Mouse (Mus musculus) heart, embryonic 12.5 days (tissue): ENCODE data around the gene Nhej1. TPM values are rescaled to one million over a fixed set of nuclear protein-coding genes. Genes with fewer than 3 reads are reported as not detected.

Experiments used
- ATAC-seq: fragments of 200-750 bp; cut with Nextera tagmentation; 2 replicates; pipeline ENCODE4 v1.8.0; 2017; ENCODE audit warnings: moderate TSS enrichment, moderate library complexity; ENCODE audit not compliant: insufficient number of reproducible peaks, low FRiP score
- H3K27ac ChIP-seq: fragments of 300-500 bp; sonication (generic); 2 replicates; pipeline ENCODE4 v1.5.1; 2016; ENCODE audit warnings: mild to moderate bottlenecking, moderate library complexity; ENCODE audit not compliant: poor library complexity, severe bottlenecking
- H3K27me3 ChIP-seq: fragments of 300-500 bp; sonication (generic); replicated peaks from 2 replicates; pipeline ENCODE4 v1.6.1; 2016; ENCODE audit warnings: mild to moderate bottlenecking, moderate library complexity
- H3K36me3 ChIP-seq: fragments of 300-500 bp; sonication (generic); 2 replicates; pipeline ENCODE4 v1.6.1; 2016; ENCODE audit warnings: mild to moderate bottlenecking, moderate library complexity
- H3K4me1 ChIP-seq: fragments of 300-500 bp; sonication (generic); replicated peaks from 2 replicates; pipeline ENCODE4 v1.6.1; 2016; ENCODE audit warnings: mild to moderate bottlenecking
- H3K4me2 ChIP-seq: fragments of 300-500 bp; sonication (generic); 2 replicates; pipeline ENCODE4 v1.6.1; 2016; ENCODE audit warnings: mild to moderate bottlenecking, moderate library complexity
- H3K4me3 ChIP-seq: fragments of 300-500 bp; sonication (generic); 2 replicates; pipeline ENCODE4 v1.5.1; 2016; ENCODE audit warnings: mild to moderate bottlenecking
- H3K9ac ChIP-seq: fragments of 300-500 bp; sonication (generic); 2 replicates; pipeline ENCODE4 v1.6.1; 2016; ENCODE audit warnings: mild to moderate bottlenecking, moderate library complexity
- H3K9me3 ChIP-seq: fragments of 300-500 bp; sonication (generic); replicated peaks from 2 replicates; pipeline ENCODE4 v1.6.1; 2016; ENCODE audit warnings: mild to moderate bottlenecking, moderate library complexity
- WGBS: fragments of 180-500 bp; shearing (Covaris S2); methylation state at CpG from one replicate; pipeline ENCODE4 v1.1.7; 2016; 5-methylcytosine and 5-hydroxymethylcytosine counted together
- polyA plus RNA-seq: library from polyadenylated mRNA; unstranded; fragments of >200 nt; fragmentation: Nextera tagmentation; extraction: Ambion mirVana; gene quantifications from 2 replicates; pipeline ENCODE4 v1.2.1, GENCODE M21; 2016

The Nhej1 gene
- polyA plus RNA-seq, 1 experiment from 2014 or later = 6.0 TPM

- Histone ChIP-seq H3K4me1 (0 out of 2 replicates have a peak, but pooled peaks cover 4% of the 10 kb centered on the region), H3K4me3 (no peak overlapping the region), H3K27ac (no peak overlapping the region), H3K27me3 (no peaks in the 10 kb centered on the region), H3K9me3 (no peaks in the 10 kb centered on the region), H3K4me2 (no peak overlapping the region), H3K36me3 (no peaks in the 10 kb centered on the region), H3K9ac (no peak overlapping the region)
- WGBS = 23% methylated on average over 4 of the region's 4 CpGs
- ATAC-seq = no peak
Observed at GRCm38 (mm10) chr1:75052091-75052490, 72.9 kb downstream of the Nhej1 start.

GRCm38 (mm10) chr1:75051428-75051827 lies 73.6 kb downstream of the Nhej1 start:
- no peak overlapping the region for H3K4me2 ChIP-seq
- H3K27ac ChIP-seq = no peak overlapping the region
- H3K36me3 ChIP-seq = no peaks in the 10 kb centered on the region
- H3K4me3 ChIP-seq = no peak overlapping the region
- no peak for ATAC-seq
- 30% methylated on average over 7 of the region's 7 CpGs for WGBS
- no peaks in the 10 kb centered on the region for H3K27me3 ChIP-seq
- H3K9me3 ChIP-seq = no peaks in the 10 kb centered on the region
- H3K9ac ChIP-seq = no peak overlapping the region
- 0 out of 2 replicates have a peak, but pooled peaks cover 4% of the 10 kb centered on the region for H3K4me1 ChIP-seq

GRCm38 (mm10) chr1:75048571-75048970 lies 76.4 kb downstream of the Nhej1 start:
- WGBS = 44% methylated on average over 2 of the region's 2 CpGs
- H3K27ac ChIP-seq = no peak overlapping the region
- H3K9ac ChIP-seq = no peak overlapping the region
- no peak for ATAC-seq
- H3K4me1 ChIP-seq = 0 out of 2 replicates have a peak, but pooled peaks cover 4% of the 10 kb centered on the region
- H3K27me3 ChIP-seq = no peaks in the 10 kb centered on the region
- H3K36me3 ChIP-seq = no peaks in the 10 kb centered on the region
- no peaks in the 10 kb centered on the region for H3K9me3 ChIP-seq
- H3K4me2 ChIP-seq = no peak overlapping the region
- no peak overlapping the region for H3K4me3 ChIP-seq

GRCm38 (mm10) chr1:75048041-75048440 lies 77.0 kb downstream of the Nhej1 start:
- H3K27me3 ChIP-seq = no peaks in the 10 kb centered on the region
- no peak overlapping the region for H3K4me3 ChIP-seq
- H3K9ac ChIP-seq = no peak overlapping the region
- no peaks in the 10 kb centered on the region for H3K36me3 ChIP-seq
- no peak overlapping the region for H3K27ac ChIP-seq
- H3K4me1 ChIP-seq = 0 out of 2 replicates have a peak, but pooled peaks cover 4% of the 10 kb centered on the region
- no peak for ATAC-seq
- no peak overlapping the region for H3K4me2 ChIP-seq
- H3K9me3 ChIP-seq = no peaks in the 10 kb centered on the region
- WGBS = 65% methylated on average over 4 of the region's 4 CpGs

GRCm38 (mm10) chr1:75040429-75040828 lies 84.6 kb downstream of the Nhej1 start:
- no peak overlapping the region for H3K9ac ChIP-seq
- 31% methylated on average over 7 of the region's 7 CpGs for WGBS
- no peak overlapping the region for H3K27ac ChIP-seq
- no peaks in the 10 kb centered on the region for H3K27me3 ChIP-seq
- H3K9me3 ChIP-seq = no peaks in the 10 kb centered on the region
- no peak overlapping the region for H3K4me2 ChIP-seq
- no peaks in the 10 kb centered on the region for H3K4me1 ChIP-seq
- H3K36me3 ChIP-seq = no peaks in the 10 kb centered on the region
- ATAC-seq = no peak
- no peak overlapping the region for H3K4me3 ChIP-seq

GRCm38 (mm10) chr1:75032041-75032440 lies 93.0 kb downstream of the Nhej1 start:
- H3K9me3 ChIP-seq = no peaks in the 10 kb centered on the region
- WGBS = 87% methylated on average over 10 of the region's 10 CpGs
- ATAC-seq = no peak
- 0 out of 2 replicates have a peak, but pooled peaks cover 3% of the 10 kb centered on the region for H3K27me3 ChIP-seq
- H3K36me3 ChIP-seq = no peaks in the 10 kb centered on the region
- H3K9ac ChIP-seq = no peak overlapping the region
- no peaks in the 10 kb centered on the region for H3K4me1 ChIP-seq
- no peak overlapping the region for H3K4me2 ChIP-seq
- H3K27ac ChIP-seq = no peak overlapping the region
- no peak overlapping the region for H3K4me3 ChIP-seq

- Histone ChIP-seq H3K4me3 (no peak overlapping the region), H3K4me2 (no peak overlapping the region), H3K9ac (no peak overlapping the region), H3K9me3 (no peaks in the 10 kb centered on the region), H3K27me3 (peaks cover 8% of the 10 kb centered on the region), H3K36me3 (no peaks in the 10 kb centered on the region), H3K4me1 (no peaks in the 10 kb centered on the region), H3K27ac (no peak overlapping the region)
- ATAC-seq = no peak
- WGBS = 49% methylated on average over 2 of the region's 2 CpGs
Observed at GRCm38 (mm10) chr1:75027061-75027779, 97.8 kb downstream of the Nhej1 start.

- Histone ChIP-seq H3K9me3 (no peaks in the 10 kb centered on the region), H3K27me3 (peaks cover 11% of the 10 kb centered on the region), H3K36me3 (no peaks in the 10 kb centered on the region), H3K27ac (no peak overlapping the region), H3K4me3 (no peak overlapping the region), H3K4me2 (no peak overlapping the region), H3K9ac (no peak overlapping the region), H3K4me1 (no peaks in the 10 kb centered on the region)
- no peak for ATAC-seq
- WGBS = 64% methylated on average over 7 of the region's 7 CpGs
Observed at GRCm38 (mm10) chr1:75024419-75025199, 100.4 kb downstream of the Nhej1 start.

GRCm38 (mm10) chr1:75022216-75022615 lies 102.8 kb downstream of the Nhej1 start:
- ATAC-seq = no peak

GRCm38 (mm10) chr1:75016846-75017245 lies 108.2 kb downstream of the Nhej1 start:
- peaks cover 4% of the 10 kb centered on the region for H3K27me3 ChIP-seq
- no peaks in the 10 kb centered on the region for H3K9me3 ChIP-seq
- peaks cover 33% of the 10 kb centered on the region for H3K4me1 ChIP-seq
- no peak overlapping the region for H3K4me2 ChIP-seq
- no peak overlapping the region for H3K27ac ChIP-seq
- WGBS = 3% methylated on average over 6 of the region's 6 CpGs
- no peak for ATAC-seq
- no peak overlapping the region for H3K9ac ChIP-seq
- no peaks in the 10 kb centered on the region for H3K36me3 ChIP-seq
- no peak overlapping the region for H3K4me3 ChIP-seq

More at GRCm38 (mm10) chr1:75022216-75022615, 102.8 kb downstream of the Nhej1 start:
- no peaks in the 10 kb centered on the region for H3K36me3 ChIP-seq
- no peak overlapping the region for H3K9ac ChIP-seq
- H3K27me3 ChIP-seq = peaks cover 11% of the 10 kb centered on the region
- no peak overlapping the region for H3K4me3 ChIP-seq
- H3K27ac ChIP-seq = no peak overlapping the region
- H3K4me1 ChIP-seq = no peaks in the 10 kb centered on the region
- no peak overlapping the region for H3K4me2 ChIP-seq
- 74% methylated on average over 5 of the region's 5 CpGs for WGBS
- no peaks in the 10 kb centered on the region for H3K9me3 ChIP-seq

- Histone ChIP-seq H3K4me2 (peak overlapping the region; percentile 54), H3K9me3 (no peaks in the 10 kb centered on the region), H3K4me1 (peaks cover 33% of the 10 kb centered on the region), H3K4me3 (0 out of 2 replicates have a peak overlapping the region, but pooled peaks have one; percentile 3), H3K9ac (peak overlapping the region; percentile 24), H3K27ac (peak overlapping the region; percentile 36; the same call in 1 of the 2 replicates), H3K36me3 (no peaks in the 10 kb centered on the region), H3K27me3 (peaks cover 2% of the 10 kb centered on the region; the same call in 1 of the 2 replicates)
- no peak for ATAC-seq
- 18% methylated on average over 13 of the region's 13 CpGs for WGBS
Observed at GRCm38 (mm10) chr1:75015551-75016265, 109.3 kb downstream of the Nhej1 start.
